12 mouse cellular contexts compared by ENCODE assay signal in the genomic region with DNA sequence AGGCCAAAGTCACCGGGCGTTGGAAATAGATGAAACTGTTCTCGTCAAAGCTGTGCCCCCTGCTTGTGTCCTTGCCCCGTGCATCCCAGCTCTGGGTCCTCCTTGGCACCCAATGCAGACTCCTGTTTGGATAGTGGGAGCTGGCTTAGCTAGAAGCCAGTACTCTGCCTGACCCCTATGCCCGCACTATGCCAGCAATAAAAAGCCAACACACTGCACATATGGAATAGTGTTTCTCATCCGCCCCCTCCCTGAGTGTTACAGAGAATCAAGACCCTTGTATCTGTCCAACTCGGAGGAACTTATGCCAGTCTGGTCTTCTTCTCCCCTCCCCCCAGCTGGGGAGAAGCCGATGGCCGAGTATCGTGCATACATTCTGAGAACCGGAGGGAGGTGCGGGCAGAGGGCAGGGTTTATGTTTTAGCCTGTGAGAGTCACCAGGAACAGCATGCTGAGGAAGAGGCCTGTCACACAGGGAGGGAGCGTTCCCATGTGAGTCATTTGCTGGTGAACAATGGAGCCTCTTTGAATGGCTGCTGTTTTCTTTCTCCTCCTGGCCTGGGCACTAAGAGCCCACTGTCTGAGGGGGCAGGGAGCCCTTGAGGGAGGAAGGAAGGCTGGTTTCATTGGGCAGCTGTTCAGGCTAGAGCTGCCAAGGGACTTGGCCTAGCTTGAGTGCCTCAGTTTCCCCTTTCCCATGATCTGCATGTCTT. TPM values are rescaled to one million over a fixed set of nuclear protein-coding genes. Genes with fewer than 3 reads are reported as not detected.
DNase-seq lines count a peak whose midpoint lies in the region; ATAC-seq lines count a peak whose summit lies in the region.
"Had no signal": no experiment of that assay in that cellular context is flagged by ENCODE, and none has a peak within 500 bp of the region (broad histone marks: within the 10 kb centered on the region; RNA-seq: fewer than 3 reads in every experiment).

No protein-coding gene starts in this region.

- 37% methylated on average over 13 of the region's 13 CpGs for WGBS in forebrain, embryonic 15.5 days
- WGBS in midbrain, embryonic 12.5 days = 50% methylated on average over 13 of the region's 13 CpGs

- H3K9ac ChIP-seq in forebrain, embryonic 15.5 days (replicated peaks) = no peak overlapping the region
- H3K9ac ChIP-seq in midbrain, embryonic 12.5 days (replicated peaks) = no peak overlapping the region
- H3K9ac ChIP-seq: embryonic facial prominence, embryonic 15.5 days; liver, embryonic 15.5 days had no signal

- H3K4me1 ChIP-seq in forebrain, embryonic 15.5 days = peaks cover 8% of the 10 kb centered on the region
- H3K4me1 ChIP-seq in midbrain, embryonic 12.5 days = peaks cover 21% of the 10 kb centered on the region
- H3K4me1 ChIP-seq: embryonic facial prominence, embryonic 15.5 days had no signal

- DNase-seq in cerebellum, adult 9-10 months = peak; percentile 3
- no peak for DNase-seq in cerebellum, adult 18-20 months
- peak; percentile 63 for DNase-seq in 3134 (ENCODE audit: extremely low read depth, insufficient read length, low spot score)
- DNase-seq in ovary, postnatal 36 days (ENCODE audit: low spot score) = no peak
- DNase-seq in ovary, postnatal 10 days (ENCODE audit: low spot score) = no peak
- DNase-seq in frontal cortex, postnatal 36 days (ENCODE audit: low spot score in 2 of 2) = no peak
- DNase-seq: kidney, postnatal 10 days had no signal

- no peaks in the 10 kb centered on the region for H3K27me3 ChIP-seq in forebrain, embryonic 15.5 days
- H3K27me3 ChIP-seq in midbrain, embryonic 12.5 days = peaks cover 4% of the 10 kb centered on the region; the same call in 1 of the 2 replicates
- H3K27me3 ChIP-seq: embryonic facial prominence, embryonic 15.5 days had no signal

- H3K36me3 ChIP-seq in forebrain, embryonic 15.5 days = no peaks in the 10 kb centered on the region
- H3K36me3 ChIP-seq in midbrain, embryonic 12.5 days = no peaks in the 10 kb centered on the region
- H3K36me3 ChIP-seq: embryonic facial prominence, embryonic 15.5 days; liver, embryonic 15.5 days had no signal

- no peak overlapping the region for H3K4me3 ChIP-seq in forebrain, embryonic 15.5 days
- no peak overlapping the region for H3K4me3 ChIP-seq in midbrain, embryonic 12.5 days
- H3K4me3 ChIP-seq: embryonic facial prominence, embryonic 15.5 days; liver, embryonic 15.5 days had no signal

- H3K27ac ChIP-seq in forebrain, embryonic 15.5 days (replicated peaks) = no peak overlapping the region
- H3K27ac ChIP-seq in midbrain, embryonic 12.5 days (replicated peaks) = peak overlapping the region; percentile 7; the same call in 1 of the 2 replicates
- H3K27ac ChIP-seq: embryonic facial prominence, embryonic 15.5 days; liver, embryonic 15.5 days had no signal

- no peak overlapping the region for H3K4me2 ChIP-seq in forebrain, embryonic 15.5 days (replicated peaks)
- H3K4me2 ChIP-seq in midbrain, embryonic 12.5 days (replicated peaks) = 0 out of 2 replicates have a peak overlapping the region, but pooled peaks have one; percentile 17
- H3K4me2 ChIP-seq: embryonic facial prominence, embryonic 15.5 days; liver, embryonic 15.5 days had no signal

- ATAC-seq in forebrain, embryonic 15.5 days (replicated peaks) = peak; percentile 43; the same call in 1 of the 2 replicates
- peak; percentile 77; the same call in 1 of the 2 replicates for ATAC-seq in midbrain, embryonic 12.5 days (ENCODE audit: low FRiP score, low read depth)
- ATAC-seq: activated CD4-positive, CD25-positive, alpha-beta regulatory T cell, adult 4 months had no signal

- no peaks in the 10 kb centered on the region for H3K9me3 ChIP-seq in forebrain, embryonic 15.5 days
- no peaks in the 10 kb centered on the region for H3K9me3 ChIP-seq in midbrain, embryonic 12.5 days
- H3K9me3 ChIP-seq: embryonic facial prominence, embryonic 15.5 days; liver, embryonic 15.5 days had no signal

RNA-seq across cellular contexts. Expression of a gene that starts 16.0 kb away (rescaled TPM):
- 0.75 and 5.7 TPM in 2 replicates for polyA plus RNA-seq in forebrain, embryonic 15.5 days (2015; fragmentation: Nextera tagmentation; extraction: Ambion mirVana)
- polyA plus RNA-seq in midbrain, embryonic 12.5 days (2016; fragmentation: Nextera tagmentation; extraction: Ambion mirVana) = 1.6 and 2.5 TPM in 2 replicates

RNA-seq across cellular contexts. Expression of a gene that starts 33.8 kb away (rescaled TPM):
- 0.33 and 0.37 TPM in 2 replicates for polyA plus RNA-seq in forebrain, embryonic 15.5 days (2015; fragmentation: Nextera tagmentation; extraction: Ambion mirVana)
- 0.20 and 0.32 TPM in 2 replicates for polyA plus RNA-seq in midbrain, embryonic 12.5 days (2016; fragmentation: Nextera tagmentation; extraction: Ambion mirVana)

Comparison
In these comparisons a context has a peak if more than half of its experiments do, and no peak if none do; other contexts are left out.
1. DNase-seq: peak in cerebellum, adult 9-10 months (single experiment) and 3134 (single experiment); none in cerebellum, adult 18-20 months (0 of 2), ovary, postnatal 36 days (single experiment), ovary, postnatal 10 days (single experiment) and frontal cortex, postnatal 36 days (0 of 2).